Mouse (Mus musculus) induced T-regulatory cell, adult 2 months (primary cell): Measurements from ENCODE around the gene Rap1gap2.
A peak's percentile ranks its signal among the peaks of the same experiment; 100 is the strongest.

Experiments
- DNase-seq: peaks from one replicate; pipeline ENCODE4 v3.0.0-alpha.2; 2012; ENCODE audit warnings: low read depth

Rap1gap2 gene

DNA sequence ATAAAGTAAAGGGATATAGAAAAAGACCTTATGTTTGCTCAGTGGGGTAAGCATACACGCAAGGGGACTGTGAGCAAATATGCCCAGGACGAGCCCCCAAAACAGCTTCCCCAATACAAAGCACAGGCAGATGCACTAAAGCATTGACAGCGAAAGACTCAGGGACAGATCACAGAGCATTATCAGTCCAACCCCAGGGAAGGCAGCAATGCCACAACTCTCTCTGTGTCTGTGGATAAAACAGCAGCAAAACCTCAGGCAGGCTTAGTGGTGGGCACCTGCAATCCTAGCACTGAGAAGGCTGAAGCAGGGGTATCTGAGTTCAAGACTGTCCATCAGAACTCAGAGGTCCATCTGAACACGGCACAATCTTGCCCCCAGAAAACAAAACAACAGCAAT is 73.4 kb downstream of the Rap1gap2 start:
- DNase-seq: no peak

DNA sequence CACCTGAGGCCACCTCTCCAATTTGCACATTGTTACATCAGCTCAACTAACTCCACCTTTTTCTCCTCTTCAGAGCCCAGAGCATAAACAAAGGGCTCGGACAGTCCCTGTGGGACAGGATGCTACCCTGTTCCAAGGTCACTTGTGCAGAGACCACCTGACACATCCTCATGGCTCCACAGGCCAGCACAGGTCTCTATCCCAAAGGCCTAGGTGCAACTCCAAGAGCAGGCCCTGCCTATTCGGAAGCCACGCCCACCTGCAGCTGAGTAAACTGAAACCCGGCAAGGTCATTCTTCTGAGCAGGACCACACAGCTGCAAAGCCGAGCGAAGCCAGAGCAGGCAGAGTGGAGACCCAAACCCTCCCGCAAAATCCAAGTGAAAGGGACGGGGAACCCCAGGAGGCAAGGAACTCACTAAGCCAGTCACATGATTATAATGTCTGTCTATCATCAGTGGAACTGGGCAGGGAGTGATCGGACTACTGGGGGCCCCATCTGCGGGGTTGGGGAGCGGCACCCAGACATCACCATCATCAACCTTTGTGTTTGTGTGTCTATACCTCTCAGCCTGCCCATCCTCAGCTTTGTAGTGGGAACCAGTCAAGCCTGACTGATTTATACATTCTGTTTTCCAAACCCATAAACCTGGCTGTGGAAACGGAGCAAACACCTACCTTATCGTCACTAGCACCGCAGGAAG is 74.4 kb downstream of the Rap1gap2 start:
- DNase-seq: no peak

DNA sequence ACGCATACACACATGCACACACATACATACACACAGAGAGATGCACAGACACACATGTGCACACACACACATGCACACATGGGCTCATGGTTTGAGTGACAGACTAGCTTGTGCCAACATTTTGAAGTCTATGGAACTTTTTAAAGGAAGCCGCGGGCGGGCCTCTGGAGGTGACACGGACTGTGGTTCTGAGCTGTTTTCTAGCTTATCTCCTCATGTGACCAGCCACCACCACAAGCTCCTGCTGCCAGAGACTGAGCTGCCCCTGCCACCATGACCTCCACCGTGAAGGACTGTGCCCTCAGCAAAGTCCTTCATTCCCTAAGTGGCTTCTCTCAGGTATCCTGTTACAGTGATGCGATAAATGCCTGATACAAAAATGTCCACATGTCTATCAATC is 76.3 kb downstream of the Rap1gap2 start:
- DNase-seq: no peak

DNA sequence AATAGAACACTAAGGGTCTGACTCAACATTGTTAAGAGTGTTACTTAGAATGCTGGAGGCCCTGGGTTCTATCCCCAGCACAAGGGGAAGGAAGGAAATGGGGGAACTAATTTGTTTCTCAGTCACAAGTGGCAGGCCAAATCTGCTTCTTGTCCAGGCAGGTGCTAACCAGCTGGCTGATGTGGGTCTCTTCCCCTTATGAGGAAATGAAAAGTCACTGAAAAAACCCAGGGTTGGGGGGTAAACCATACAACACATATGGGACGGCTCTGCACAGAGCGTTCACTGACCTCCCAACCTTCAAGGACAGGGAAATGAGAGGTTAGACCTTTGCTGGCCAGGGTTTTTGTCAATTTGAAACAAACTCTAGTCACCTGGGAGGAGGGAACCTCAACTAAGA is 77.7 kb downstream of the Rap1gap2 start:
- DNase-seq: no peak

DNA sequence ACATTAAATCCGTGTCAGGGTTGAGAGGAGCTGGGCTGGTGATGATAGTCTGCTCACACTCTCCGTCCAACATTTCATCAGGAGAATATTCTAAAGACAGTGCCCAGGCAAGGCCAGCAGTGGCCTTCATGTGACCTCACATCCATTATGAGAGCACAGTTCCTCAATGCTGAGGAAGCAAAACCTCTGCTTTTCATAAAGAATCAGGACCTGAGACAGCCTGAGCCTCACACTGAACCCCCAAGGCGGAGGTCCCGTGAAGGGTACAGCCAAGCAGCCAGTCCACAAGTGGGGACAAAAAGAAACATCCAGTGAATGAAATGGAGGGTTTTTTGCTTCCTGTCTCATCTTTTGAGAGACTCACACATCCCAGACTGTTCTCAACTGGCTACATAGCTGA is 78.3 kb downstream of the Rap1gap2 start:
- DNase-seq: no peak

DNA sequence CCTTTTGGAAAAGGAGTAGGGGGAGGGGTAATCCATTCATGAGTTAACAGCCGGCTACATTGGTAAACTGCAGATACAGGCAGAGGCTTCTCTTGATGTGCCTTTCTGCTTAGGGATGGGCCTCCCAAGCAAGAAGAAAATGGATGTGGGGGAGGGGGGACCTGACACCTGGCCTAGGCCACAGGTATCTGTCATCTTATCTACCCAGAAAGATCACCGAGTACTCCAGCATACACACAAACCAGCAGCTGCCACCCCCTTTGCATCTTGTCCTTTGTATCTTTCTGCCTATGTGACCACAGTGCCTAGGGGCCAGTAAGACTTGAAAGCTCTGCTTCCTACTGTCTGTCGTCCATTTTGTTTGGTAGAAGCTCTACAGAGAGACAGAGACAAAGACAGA is 79.0 kb downstream of the Rap1gap2 start:
- no peak for DNase-seq

DNA sequence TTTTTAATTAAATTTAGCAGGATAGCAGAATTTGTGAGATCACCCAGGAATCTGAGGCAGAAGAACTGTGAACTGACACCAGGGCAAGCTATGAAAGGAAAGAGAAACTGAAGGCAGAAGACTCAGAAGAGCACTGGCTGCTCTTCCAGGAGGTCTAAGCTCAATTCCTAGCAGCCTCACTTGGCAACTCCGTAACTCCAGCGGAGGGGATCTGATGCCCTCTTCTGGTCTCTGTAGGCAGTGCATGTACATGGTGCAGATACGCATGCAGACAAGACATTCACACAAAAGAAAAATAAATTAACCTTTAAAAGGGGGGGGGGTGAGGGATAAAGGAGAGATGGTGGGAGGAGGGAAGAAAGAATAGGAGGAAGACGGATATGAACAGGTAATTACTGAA is 80.9 kb downstream of the Rap1gap2 start:
- peak; percentile 45 for DNase-seq

DNA sequence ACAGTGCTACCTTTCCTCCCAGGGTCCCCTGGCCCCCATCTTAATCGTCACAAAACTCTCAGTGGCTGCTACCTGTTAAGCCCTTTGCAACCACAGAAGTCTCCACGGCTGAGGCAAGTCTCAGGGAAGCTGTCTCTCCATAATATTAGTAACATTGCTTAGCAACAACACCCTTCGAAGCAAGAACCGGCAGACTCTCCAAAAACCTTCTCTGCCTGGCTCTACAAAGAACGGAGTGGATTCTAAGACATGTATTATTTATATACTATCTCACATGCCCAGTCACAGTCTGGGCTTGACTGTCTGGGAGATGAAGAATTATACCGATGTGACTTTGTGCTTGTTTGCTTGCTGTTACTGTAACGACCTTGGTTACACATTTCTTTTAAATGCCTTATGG is 83.2 kb downstream of the Rap1gap2 start:
- no peak for DNase-seq

DNA sequence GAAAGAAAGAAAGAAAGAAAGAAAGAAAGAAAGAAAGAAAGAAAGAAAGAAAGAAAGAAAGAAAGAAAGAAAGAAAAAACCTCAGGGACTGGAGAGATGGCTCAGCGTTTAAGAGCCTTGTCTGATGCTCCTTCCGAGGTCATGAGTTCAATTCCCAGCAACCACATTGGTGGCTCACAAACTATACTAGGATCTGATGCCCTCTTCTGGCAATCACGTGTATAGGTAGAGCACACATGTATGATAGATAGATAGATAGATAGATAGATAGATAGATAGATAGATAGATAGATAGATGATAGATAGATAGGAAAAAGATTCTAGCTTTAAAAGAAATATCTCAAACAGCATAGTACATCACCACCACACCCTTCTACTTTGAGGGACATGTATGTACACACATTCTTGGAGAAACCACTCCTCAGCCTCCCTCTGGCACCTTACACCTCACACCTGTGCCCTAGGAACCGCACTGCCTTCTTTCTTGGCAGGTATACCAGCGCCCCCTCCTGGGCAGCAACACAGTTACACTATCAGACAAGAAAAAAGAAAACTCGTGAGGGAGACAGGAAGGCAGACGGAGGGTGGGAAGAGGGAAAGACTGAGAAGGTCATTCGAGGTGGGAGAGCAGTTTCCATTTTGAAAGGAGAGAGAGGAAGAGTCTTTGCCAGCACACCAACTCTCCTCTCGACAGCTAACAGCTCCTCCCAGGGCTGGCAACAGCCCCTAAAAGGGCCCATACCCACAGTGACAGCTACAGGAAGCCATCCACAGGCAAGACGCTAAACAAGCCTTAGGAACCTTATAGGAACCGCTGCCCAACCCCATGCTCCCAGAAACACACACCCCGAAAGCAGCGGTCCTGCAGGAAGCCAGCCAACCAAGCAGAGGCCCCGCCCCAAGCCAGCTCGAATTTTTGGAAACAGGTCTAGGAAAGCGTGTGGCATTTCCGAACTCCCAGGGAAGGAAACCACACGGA is 84.2 kb downstream of the Rap1gap2 start:
- peak; percentile 78 for DNase-seq

DNA sequence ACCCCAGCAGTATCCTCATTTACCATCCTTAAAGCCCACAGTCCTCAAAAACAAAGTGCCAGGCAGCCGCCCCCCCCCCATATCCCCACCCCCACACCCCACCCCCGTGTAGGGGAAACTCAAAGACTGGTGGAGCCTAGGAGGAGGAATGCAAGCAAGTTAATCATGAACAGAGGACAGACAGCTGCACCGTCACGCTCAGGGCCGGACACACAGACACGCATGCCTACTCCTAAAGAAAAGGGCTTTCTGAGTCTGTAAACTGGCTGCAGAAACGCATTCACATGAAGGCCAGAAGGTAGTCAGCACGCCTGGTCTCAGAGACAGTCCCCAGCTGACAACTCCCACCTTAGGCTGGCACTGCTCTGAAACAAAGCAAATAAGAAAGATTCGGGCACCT is 85.1 kb downstream of the Rap1gap2 start:
- no peak for DNase-seq

DNA sequence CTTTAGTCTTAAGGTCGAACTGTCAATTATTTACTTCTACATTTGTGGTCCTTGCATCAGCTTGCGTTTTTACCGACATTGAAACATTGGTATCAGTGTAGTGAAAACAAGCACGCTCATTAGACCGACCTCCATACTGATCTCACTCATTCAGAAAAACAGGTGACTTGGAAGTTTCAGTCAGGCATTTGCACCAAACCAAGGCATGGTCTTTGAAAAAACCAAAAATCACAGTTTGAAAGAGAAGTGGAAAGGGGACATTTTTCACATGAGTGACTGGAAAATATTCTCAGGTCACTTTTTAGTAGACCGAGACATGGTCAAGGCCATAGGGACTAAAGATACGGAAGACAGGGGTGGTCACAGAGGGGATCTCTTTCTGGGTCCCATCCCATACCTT is 85.5 kb downstream of the Rap1gap2 start:
- DNase-seq: no peak

DNA sequence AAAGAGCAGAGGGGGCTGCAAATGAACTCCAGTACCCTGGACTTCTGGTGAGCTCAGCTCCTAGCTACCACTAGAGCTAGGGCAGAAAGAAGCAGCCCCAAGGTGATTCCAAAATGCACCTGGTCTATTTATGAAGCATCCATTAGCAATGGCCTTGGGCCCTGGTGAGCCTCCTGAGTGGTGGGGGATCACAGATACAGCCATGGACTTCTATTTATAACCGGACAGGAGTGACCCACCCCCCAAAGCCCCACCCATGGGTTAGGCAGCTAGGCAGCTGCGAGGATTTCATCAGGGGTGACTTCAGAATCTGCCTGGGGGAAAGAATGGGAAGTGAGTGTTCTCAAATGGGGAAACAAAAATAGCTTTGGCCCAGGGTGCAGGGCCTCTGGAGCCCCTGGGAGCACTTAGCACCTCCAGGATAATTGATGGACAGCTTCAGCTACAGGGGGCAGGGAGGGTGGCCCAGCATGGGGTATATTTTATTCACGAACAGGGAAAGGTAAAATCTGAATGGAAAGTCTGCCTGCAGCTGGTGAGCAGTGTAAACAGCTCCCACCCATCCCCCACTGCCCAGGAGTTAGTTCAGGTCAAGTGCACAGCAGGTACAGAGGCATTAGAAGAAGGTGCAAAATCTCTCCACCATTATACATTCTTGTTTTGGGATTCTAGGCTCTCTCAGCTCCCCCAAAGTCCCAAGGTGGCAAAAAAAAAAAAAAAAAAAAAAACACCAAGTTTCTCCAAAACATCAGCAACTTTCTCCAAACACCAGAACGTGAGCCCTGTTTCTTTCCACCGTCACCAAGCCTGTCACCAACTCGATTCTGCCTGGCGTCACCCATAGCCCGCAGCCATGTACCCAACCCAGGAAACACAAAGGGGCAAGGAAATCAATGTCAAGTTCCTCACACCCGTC is 86.4 kb downstream of the Rap1gap2 start:
- DNase-seq: no peak

DNA sequence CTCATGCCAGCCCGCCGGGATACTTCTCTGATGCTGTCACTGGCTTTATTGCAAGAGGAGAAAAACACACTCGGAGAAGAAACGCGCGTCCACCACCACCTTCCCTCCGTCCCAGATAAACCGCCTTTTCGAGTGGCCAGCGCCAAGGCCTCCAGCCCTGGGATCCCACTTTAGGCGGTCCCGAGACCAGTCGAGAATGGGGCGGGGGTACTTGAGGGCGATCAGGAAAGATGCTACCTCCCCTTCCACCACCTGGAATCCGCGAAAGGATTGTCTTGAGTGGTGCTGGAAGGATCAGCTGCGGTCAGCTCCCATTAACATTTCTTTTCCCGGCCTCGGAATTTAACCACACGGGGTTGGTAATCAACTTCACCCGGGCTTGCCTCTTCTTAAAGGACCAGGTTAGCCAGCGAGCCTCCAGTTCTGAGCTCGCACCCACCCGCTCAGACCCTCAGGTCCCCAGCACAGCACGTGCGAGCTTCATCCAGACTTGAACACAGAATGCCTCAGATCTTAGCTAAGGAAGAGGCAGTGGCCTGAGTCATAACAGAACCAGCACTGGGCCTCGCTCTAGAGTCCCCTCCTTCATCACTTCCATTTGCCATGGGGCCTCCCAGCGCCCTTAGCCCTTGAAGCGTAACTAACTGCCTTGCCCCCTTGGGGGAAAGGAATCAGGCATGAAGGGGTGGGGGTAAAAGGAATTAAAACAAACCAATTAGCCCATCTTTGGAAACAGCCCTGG is 87.3 kb downstream of the Rap1gap2 start:
- peak; percentile 55 for DNase-seq

DNA sequence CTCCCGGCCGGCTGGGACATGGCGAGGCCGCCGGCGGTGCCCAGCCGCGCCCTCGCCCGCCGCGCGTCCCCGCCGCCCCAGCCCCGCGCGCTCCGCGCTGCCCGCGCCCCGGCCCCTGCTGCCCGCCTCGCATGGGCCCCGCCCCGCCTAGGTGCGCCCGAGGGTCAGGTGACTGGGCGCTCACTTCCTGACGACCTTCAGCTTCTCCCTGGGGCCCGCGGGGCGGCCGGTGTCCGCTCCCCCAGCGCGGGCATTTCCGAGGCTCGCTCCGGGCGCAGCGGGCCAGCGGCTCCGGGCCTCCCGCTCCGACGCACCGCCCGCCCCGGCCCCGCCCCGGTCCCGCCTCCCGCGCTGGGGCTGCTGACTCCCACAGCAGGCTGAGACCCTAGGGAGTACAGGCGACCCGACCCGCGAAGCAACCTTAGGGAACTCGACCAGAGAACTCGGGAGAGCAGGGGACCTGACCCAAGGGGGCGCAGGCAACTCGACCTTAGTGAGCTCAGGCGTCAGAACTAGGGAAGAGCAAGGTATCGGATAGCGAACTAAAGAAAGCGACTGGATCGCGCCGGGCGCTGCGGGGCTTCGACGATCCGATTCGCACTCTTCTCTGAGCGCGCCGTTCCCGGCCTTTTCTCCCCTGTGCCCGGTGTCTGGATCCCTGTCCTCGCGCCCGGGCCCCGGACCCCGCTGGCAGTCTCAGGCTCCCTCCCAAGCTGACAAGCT is 88.1 kb downstream of the Rap1gap2 start:
- DNase-seq: peak; percentile 66

DNA sequence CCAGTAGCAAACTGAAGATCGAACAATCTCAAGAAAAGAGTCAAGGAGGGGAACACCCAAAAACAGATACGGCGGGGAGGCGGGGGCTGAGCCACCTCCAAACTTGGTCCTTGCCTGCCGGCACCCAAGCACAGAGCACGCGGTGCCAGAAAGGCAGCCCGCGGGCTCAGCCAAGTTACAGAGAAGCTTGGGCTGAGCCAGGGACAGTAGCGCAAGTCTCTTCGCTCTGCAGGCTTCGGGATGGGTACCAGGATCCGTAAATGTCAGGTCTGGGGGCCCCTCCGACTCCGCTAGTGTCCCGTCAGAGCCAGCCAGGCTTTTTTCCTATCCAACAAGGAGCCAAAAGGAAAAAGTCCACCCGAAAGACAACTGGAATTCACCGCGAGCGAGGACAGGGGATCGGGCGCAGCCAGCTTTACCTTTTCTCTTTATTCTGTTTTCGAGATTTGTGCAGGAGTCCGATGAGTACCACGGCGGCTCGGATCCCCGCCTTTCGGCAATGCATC is 88.7 kb downstream of the Rap1gap2 start:
- DNase-seq: peak; percentile 22

DNA sequence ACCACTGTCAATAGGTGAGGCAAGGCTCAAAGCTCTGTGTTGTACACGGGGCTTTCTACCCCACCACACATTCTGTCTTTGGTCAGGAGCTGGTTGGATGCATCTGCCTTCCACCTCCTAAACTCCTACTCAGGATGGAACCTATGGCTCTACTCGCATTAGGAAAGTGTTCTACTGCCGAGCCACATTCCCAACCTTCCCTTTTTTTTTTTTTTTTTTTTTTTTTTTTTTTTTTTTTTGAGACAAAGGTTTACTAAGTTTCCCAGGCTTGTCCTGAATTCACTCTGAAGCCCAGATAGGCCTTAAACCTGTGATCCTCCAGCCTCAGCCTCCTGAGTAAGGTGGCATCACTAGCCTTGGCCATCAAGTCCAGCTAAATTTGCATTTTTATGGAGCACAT is 90.5 kb downstream of the Rap1gap2 start:
- DNase-seq: no peak

DNA sequence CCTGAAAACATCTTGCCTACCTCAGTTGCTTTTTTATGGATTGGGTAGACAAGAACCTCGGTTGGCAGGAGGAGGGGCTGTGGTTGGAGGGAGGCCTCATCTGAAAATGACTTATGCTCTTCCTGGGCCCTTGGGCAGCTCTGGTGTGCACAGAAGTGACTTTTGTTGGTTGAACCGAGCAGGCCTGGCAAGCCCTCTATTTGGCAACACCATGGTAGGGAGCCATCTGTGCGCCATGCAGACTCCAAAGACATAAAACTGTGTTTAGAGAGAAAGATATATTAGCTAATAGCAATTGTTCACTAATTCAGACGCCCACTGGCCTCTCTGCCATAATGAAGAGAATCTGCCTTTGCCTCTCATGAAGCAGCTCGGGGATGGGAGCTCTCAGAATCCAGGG is 94.6 kb downstream of the Rap1gap2 start:
- no peak for DNase-seq

DNA sequence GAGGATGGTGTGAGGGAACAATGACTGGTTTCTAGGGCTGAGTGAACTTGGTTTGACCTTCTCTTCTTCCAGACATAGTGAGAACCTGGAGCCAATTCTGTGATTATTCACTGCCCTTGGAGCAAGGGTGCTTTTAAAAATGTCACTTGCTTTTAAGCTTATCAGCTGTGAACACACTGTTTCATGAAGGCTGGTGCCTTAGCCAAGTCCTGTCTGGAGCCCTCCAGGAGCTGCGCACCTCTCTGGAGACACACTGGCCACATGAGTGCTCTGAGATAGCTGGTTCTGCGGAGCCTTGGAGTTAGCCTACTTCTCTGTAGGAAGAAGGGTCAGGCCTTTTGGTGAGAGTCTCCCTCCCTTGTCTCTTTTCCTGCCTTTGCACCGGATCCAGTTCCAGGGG is 95.7 kb downstream of the Rap1gap2 start:
- no peak for DNase-seq

DNA sequence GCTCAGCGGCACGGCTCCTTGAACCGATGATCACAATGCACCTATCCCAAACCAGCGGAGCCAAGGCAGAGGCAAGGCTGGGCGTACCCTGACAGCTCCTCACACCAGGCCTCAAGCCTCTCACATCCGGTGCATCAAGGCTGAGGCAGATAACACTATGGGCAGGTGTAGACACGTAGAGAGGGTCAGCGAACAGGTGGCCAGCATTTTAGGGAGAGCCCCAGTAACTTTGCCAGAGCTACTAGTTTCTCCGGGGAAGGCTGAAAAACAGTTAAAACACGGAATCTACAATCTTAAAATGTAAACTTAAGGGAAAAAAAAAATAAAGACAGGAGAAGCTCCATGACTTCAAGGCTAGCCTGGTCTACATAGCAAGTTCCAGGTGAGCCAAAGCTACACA is 98.1 kb downstream of the Rap1gap2 start:
- DNase-seq: no peak

DNA sequence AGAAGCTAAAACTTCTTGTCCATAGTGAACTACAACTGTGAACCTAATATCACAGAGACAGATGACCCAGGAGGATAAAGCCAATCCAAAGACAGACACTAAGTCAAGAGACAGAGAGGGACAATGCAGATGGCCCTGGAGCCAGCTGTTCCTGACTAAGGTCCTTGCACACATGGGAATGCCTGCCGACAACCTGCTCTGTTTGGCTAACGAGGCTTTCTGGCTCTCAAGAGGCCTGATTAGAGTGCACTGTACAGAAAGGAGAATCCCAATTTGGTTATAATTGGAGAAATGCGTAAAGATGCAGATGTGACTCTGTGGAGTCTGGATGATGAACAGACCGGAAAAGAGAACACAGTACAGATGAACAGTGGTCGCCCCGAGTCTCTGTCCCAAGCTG is 104.4 kb downstream of the Rap1gap2 start:
- no peak for DNase-seq

DNA sequence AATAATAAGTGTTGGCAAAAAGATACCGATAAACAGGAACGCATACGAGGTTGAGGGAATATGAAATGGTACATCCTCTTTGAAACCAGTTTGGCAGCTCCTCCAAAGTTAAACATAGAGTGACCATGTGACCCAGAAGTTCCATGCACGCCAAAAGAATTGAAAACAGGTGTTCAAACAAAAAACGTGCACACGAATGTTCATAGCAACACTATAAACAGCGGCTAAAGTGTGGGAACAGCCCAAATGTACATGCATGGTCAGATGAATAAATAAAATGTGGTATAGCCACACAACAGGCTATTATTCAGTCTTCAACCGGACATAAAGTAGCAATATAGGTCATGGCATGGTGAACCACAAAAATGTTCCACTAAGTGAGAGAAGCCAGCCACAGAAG is 108.2 kb downstream of the Rap1gap2 start:
- DNase-seq: no peak
